Mouse (Mus musculus) cerebellum, adult 2 months (tissue): Measurements from ENCODE around the gene Tex22. TPM values are rescaled to one million over a fixed set of nuclear protein-coding genes. Genes with fewer than 3 reads are reported as not detected.

Source experiments
- DNase-seq, 2 experiments: peaks; one replicate each; pipeline ENCODE4 v3.0.0; 2021
- H3K27ac ChIP-seq: fragments of 200-500 bp; 2 replicates; pipeline ENCODE4 v1.5.1; 2012; ENCODE audit warnings: low read length, control low read depth, inconsistent platforms; ENCODE audit not compliant: insufficient read depth
- H3K27me3 ChIP-seq: fragments of 200-500 bp; 2 replicates; pipeline ENCODE4 v1.6.1; 2012; ENCODE audit warnings: inconsistent platforms, mild to moderate bottlenecking, low read length, moderate library complexity; ENCODE audit not compliant: control insufficient read depth, insufficient read depth
- H3K4me1 ChIP-seq: fragments of 200-500 bp; 2 replicates; pipeline ENCODE4 v1.6.1; 2011; ENCODE audit warnings: low read length; ENCODE audit not compliant: control insufficient read depth, insufficient read depth
- H3K4me3 ChIP-seq: fragments of 200-500 bp; replicated peaks from 2 replicates; pipeline ENCODE3; 2011; ENCODE audit warnings: mild to moderate bottlenecking, low read depth, low read length, control low read depth; ENCODE audit not compliant: insufficient read depth
- CTCF ChIP-seq: fragments of 200-500 bp; IDR thresholded peaks from 2 replicates; pipeline ENCODE4 v1.5.1; 2011; ENCODE audit warnings: low read depth, mild to moderate bottlenecking, control low read depth, low read length, moderate library complexity, borderline replicate concordance; ENCODE audit not compliant: insufficient read depth
- POLR2A ChIP-seq: fragments of 200-500 bp; IDR thresholded peaks from 2 replicates; pipeline ENCODE4 v1.6.1; 2011; ENCODE audit warnings: low read length, control low read depth, borderline replicate concordance; ENCODE audit not compliant: insufficient read depth
- WGBS: fragments of 180-500 bp; shearing (Covaris S2); methylation state at CpG from one replicate; pipeline ENCODE4 v1.1.7; 2018; 5-methylcytosine and 5-hydroxymethylcytosine counted together
- polyA plus RNA-seq: library from polyadenylated mRNA; depleted of rRNA; stranded (reverse); fragments of >200 nt; gene quantifications from 2 replicates; pipeline ENCODE4 v1.2.3, GENCODE M21; 2012; rRNA removed

The Tex22 gene
- 0.25 and 0.30 TPM in 2 replicates for polyA plus RNA-seq

DNA sequence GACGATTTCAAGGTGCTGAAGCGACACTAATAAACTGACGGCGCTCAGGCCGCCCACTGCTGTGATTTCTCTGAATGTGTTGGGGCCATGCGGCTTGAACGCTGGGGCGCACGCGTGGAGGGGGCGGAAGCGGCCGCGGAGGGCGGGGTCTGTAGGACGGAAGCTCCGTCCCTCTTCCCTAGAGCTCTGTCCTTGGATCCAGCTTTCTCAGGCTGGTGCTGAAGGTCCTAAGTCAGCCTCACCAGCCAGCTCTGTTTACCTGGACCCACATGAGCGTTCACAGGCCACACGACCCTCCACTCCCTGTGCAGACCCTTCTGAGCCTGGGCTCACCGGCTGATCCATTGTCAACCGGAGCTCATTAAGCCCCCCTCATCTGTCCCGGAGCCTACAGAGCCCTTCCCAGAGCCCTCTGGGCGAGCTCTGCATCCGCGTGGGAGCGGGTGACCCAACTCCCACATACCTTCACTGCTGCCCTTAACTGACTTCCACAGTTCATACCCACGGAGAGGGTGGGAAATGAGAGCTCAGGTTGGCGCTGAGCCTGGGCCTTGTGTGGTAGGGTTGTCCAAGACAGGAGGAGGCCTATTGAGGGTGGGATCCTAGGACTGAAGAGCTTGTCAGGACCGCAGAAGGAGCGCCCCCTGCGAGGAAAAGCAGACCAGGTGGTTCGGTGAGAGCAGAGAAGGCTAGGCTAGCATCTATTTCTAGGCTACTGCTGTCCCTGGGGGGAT, at the start of gene Tex22:
Gene Tex22 (plus strand): TSS at position 174 of the 734 bp plus-strand sequence.
- peak within 1 kb of the TSS; percentile 77 for H3K4me3 ChIP-seq
- peak; percentile 91 for DNase-seq
- H3K4me1 ChIP-seq = peaks cover 8% of the 10 kb centered on the region
- peak; percentile 97 for TF ChIP-seq POLR2A
- TF ChIP-seq CTCF = no peak
- WGBS = under 1% methylated on average over 32 of the region's 32 CpGs
- peak within 1 kb of the TSS; percentile 92 for H3K27ac ChIP-seq
- no peaks in the 10 kb centered on the region for H3K27me3 ChIP-seq

DNA sequence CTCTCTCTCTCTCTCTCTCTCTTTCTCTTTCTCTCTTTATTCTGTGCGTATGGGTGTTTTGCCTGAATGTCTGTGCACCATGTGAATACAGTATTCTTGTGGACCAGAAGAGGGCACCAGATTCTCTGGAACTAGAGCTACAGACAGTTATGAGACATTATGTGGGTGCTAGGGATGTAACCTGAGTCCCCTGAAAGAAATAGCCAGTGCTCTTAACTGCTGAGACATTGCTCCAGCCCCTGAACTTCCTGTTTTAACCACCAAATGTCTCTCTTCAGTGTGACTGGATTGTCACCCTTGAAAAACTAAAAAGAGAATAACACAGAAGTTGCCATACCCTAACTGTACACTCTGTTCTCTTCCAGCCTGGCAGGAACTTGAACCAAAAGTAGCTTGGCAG, 47.7 kb upstream of the Tex22 start:
- Histone ChIP-seq H3K4me1 (peaks cover 22% of the 10 kb centered on the region), H3K27me3 (no peaks in the 10 kb centered on the region), H3K4me3 (no peak overlapping the region), H3K27ac (no peak overlapping the region)
- TF ChIP-seq CTCF (no peak), POLR2A (no peak)
- no peak for DNase-seq
- 97% methylated on average over 1 of the region's 1 CpGs for WGBS

GRCm38 (mm10) chr12:113027495-113027894, 46.8 kb upstream of the Tex22 start:
- Histone ChIP-seq H3K27me3 (no peaks in the 10 kb centered on the region), H3K4me3 (no peak overlapping the region), H3K4me1 (peaks cover 30% of the 10 kb centered on the region), H3K27ac (no peak overlapping the region)
- DNase-seq = no peak
- no peak for TF ChIP-seq CTCF
- TF ChIP-seq POLR2A = no peak
- 60% methylated on average over 2 of the region's 2 CpGs for WGBS

GRCm38 (mm10) chr12:113028067-113028466, 46.2 kb upstream of the Tex22 start:
- Histone ChIP-seq H3K27me3 (no peaks in the 10 kb centered on the region), H3K4me1 (peaks cover 36% of the 10 kb centered on the region), H3K27ac (no peak overlapping the region), H3K4me3 (no peak overlapping the region)
- WGBS = 37% methylated on average over 5 of the region's 5 CpGs
- no peak for DNase-seq
- TF ChIP-seq CTCF (no peak), POLR2A (no peak)

DNA sequence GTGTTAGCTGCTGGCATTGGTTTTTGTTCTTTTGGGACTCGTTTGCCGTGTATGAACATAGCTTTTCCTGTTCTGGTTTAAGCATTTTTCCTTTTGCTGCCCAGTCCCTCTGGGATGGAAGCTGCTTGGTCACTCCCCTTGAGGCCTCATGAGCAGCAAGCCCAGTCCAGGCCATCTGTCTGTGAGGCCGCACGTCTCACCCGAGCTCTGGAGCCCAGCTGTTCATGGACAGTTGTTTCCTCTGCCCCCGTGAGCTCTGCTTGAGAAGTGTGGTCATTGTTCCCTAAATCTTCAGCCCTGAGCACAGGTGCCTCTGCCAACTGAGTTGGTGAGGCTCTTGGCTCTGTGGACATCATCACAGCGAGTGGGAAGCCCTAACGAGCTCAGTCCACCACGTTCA, 45.4 kb upstream of the Tex22 start:
- TF ChIP-seq CTCF = no peak
- peaks cover 40% of the 10 kb centered on the region for H3K4me1 ChIP-seq
- DNase-seq = no peak
- peak overlapping the region; percentile 43; the same call in 1 of the 2 replicates for H3K27ac ChIP-seq
- no peak overlapping the region for H3K4me3 ChIP-seq
- WGBS = 23% methylated on average over 9 of the region's 9 CpGs
- no peaks in the 10 kb centered on the region for H3K27me3 ChIP-seq

- no peak overlapping the region for H3K4me3 ChIP-seq
- H3K4me1 ChIP-seq = peaks cover 37% of the 10 kb centered on the region
- H3K27me3 ChIP-seq = no peaks in the 10 kb centered on the region
- no peak for DNase-seq
- no peak overlapping the region for H3K27ac ChIP-seq
- WGBS = 81% methylated on average over 4 of the region's 4 CpGs
- TF ChIP-seq CTCF (no peak), POLR2A (no peak)
Measured at GRCm38 (mm10) chr12:113030046-113030445, 44.3 kb upstream of the Tex22 start.

- whole genome bisulfite sequencing = 62% methylated on average over 9 of the region's 9 CpGs
- H3K4me1 ChIP-seq = peaks cover 37% of the 10 kb centered on the region
- no peak overlapping the region for H3K27ac ChIP-seq
- no peak for DNase-seq
- TF ChIP-seq CTCF = no peak
- no peak for TF ChIP-seq POLR2A
- no peaks in the 10 kb centered on the region for H3K27me3 ChIP-seq
- H3K4me3 ChIP-seq = no peak overlapping the region
Measured at GRCm38 (mm10) chr12:113030993-113031392, 43.3 kb upstream of the Tex22 start.

DNA sequence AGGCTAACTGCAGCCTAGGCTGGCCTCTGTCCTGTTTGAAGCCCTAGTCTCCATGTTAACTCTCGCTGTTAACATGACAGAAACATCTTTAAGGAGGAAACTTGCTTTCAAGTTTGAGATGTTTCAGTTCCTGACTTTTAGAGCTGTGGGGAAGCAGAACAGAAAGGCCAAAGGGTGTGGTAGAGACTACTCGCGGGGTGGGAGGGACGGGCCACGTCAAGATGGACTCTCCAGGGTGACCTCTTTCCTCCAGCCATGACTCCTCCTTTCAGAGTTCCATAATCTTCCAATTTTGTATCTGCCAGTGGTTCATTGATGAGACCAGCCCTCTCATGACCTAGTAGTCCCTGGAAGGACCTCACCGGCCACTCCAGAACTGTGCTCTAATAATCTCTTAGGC, 42.9 kb upstream of the Tex22 start:
- no peaks in the 10 kb centered on the region for H3K27me3 ChIP-seq
- no peak overlapping the region for H3K27ac ChIP-seq
- peaks cover 37% of the 10 kb centered on the region for H3K4me1 ChIP-seq
- no peak overlapping the region for H3K4me3 ChIP-seq
- DNase-seq = no peak
- 88% methylated on average over 6 of the region's 6 CpGs for WGBS
- TF ChIP-seq POLR2A = no peak
- TF ChIP-seq CTCF = no peak
